Mouse (Mus musculus) urinary bladder, postnatal 10 days (tissue): ENCODE measurements around the gene Hoxa3.

ENCODE experiments used
- DNase-seq: peaks from one replicate; pipeline ENCODE4 v3.0.0; 2022; ENCODE audit warnings: low spot score

Hoxa3 gene

GRCm38 (mm10) chr6:52213119-52213986 lies at the start of gene Hoxa3, which contains the start of gene Gm28308:
Gene Hoxa3 (minus strand): TSS chr6:52213336.
Gene Gm28308 (minus strand): TSS chr6:52213339.
- no peak for DNase-seq

DNA sequence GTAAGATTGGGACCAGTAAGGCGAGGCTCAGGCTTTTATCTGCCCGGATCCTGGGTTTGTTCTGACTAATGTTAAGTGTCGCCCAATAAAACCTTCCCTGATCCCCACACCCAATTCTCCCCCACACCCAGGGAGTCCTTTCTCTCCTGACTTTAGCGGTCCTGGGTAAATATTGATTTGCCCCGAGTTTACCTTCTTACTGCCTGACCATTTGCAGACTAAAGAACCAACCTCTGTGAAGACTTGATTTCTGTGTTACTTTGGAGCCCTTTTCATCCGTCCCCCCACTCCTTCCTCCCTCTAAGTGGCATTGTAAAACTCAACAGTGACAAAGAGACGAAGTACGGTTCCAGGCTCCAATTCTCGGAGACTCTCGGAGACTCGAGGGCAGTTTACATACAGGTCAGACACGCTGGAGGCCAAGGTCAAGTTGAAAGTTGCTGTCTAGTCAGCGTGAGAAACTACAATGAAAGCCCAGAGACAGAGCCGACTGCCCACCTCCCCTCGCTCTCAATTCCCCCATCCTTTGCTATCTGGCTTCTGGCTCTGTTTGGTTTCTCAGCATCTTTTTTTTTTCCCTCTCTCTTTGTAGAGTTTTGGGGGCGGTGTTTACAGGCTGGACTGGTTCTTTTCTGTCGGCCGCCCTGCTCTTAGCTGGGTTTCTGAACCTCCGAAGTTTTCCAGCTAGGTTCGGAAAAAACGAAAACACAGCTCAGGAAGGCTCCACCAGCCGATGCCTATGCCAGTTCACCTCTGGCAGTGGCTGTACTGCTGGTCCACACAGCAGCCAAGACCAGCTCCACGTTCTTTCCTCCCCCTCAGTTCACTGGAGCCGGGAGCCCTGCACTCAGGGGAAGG lies 49.6 kb upstream of the Hoxa3 start:
- no peak for DNase-seq

GRCm38 (mm10) chr6:52261751-52262462 lies 48.8 kb upstream of the Hoxa3 start:
- no peak for DNase-seq

- no peak for DNase-seq
These were observed 47.8 kb upstream of the Hoxa3 start, which contains the start of gene Hoxa13 for GRCm38 (mm10) chr6:52260654-52261575. Gene Hoxa13 (minus strand): TSS chr6:52260880.

DNA sequence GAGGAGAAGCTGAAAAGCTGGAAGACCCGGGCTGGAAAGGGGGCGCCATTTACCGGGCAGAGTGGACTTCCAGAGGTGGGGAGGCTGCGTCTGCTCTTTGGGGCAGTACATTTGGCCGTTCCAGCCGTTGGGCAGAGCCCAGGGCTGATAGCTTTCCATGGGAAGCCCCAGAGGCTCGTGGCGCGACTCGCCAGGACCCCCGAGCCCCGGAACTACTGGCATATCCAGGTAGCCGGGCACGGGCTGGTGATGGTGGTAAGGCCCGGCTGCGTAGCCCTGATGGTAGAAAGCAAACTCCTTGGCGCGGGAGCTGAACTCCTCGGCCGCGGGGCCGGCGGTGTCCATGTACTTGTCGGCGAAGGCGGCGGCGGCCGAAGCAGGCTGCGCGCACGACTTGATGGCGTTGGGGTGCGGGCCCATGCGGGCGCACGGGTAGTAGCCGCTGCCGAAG lies 46.7 kb upstream of the Hoxa3 start:
- DNase-seq, result no peak

- DNase-seq, result no peak
These were observed 46.1 kb upstream of the Hoxa3 start for GRCm38 (mm10) chr6:52259081-52259790.

DNA sequence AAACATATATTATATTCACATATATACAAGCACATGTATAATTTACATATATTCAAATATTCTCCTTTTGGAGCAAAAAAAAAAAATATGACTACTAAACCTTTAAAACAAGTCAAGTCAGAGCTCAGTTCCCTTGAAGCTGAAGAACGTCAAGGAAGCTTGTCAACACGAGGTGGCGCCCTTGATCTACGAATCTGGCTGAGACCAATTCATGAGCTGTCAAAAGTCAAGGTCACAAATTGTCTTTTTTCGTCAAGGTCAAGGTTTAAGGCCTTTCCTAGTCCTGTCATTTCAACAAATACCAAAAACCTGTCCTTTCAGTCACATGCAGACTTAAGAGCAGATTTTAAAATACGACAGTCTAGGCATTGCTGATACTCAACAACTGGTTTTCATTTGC lies 43.8 kb upstream of the Hoxa3 start:
- no peak for DNase-seq

DNA sequence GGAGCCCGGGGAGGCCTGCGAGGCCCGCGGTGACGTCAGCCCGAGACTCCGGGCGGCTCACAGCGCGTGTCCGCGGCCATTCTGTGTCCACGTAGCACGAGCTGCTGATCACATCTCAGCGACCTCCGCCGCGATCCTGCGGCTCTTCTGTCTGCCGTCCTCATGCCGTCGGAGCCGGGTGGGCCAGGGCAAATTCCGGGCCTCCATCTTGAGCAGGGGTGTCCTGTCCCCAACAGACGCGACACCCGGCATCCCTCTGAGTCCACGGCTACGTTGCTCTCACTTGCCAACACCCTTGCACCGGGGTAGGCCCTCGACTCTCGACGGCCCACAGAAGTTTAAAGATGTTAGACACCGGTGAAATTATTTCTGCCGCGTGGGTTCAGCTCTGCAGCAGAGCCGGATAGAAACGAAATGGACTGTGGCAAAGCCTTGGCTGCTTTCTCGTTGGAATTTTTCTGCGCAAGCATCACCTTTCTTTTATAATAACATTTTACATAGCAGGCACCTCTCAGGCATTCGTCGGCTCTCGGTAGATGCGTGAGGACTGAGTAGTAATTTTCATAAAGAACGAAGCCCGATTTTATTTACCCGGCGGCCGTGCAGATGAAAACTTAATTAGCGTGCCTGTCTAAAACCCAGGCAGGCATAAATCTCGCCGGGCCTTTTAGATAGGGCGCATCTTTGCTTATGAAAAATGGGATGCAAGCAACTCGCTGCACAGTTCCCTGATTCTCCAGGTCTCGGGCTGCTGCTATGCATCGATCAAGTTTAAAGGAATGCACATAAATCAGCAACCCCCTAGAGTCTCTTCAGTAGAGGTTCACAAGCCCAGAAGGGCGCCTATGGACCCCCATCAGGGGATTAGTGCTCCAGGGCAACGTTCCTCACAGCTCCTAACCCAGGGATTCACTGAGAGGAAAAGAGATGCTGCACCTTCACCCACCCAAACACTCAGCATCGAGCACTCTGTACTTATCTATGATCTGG lies 40.7 kb upstream of the Hoxa3 start:
- peak; percentile 16 for DNase-seq

DNA sequence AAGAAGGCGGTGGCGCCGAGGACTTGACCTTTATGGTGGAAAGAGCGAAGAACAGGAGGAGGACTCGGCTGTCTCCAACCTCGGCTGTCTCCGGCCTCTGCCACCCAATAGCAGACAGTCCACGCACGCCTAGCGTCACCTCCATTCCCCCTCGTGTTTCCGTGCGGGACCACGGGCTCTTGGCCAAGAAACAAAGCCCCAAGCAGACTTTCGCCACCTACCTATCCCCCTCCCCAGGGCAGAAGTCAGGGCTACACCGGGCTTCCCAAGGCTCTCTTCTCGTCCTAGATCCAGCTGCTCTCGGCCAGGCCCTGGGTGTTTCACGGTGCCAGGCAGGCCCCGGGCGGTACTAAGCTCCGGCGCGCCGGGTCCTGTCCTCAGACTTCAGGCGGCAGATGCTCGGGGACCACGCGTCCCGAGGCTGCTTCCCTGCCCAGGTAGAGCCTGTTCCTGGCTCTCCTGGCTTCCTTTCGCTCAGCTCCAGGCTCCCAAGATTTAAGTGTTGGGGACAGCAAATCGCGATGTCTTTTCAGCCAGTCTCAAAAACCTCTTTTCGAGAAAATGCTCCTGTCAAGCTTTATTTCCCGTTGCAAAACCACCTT lies 39.7 kb upstream of the Hoxa3 start:
- DNase-seq, result peak; percentile 14

DNA sequence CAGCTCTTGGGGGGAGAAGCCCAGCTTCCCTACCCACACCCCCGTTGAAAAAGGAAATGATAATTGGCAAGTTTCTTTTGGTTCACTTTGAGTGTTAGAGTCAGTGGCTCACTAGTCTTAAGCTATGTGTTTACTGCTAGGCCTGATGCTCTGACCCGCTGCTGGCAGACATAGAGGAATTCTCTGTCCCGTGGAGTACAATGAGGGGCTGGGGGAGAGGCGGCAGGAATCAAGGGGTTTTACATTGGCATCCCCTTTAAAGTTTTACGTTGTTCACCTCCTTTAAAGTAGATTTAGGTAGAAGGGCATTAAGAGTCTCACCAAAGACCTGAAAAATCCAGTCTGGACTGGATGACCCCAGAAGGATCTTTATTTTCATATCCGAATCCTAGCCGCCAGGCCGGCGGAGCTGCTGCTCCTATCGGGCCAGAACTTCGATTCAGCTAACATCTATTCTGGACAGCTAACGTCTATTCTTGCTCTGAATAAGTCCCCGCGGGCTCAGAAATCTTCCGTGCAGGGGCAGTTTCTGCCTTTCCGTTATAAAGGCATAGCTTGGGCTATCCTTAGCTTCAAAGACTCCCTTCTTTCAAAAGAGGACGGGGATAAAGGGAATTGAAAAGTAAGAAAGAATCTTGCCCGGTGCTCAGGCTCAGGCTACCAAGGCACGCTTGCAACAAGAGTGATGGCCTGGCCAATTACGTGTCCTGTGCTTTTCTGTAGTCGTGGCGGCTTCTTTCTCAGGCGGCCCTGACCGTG lies 39.1 kb upstream of the Hoxa3 start:
- peak; percentile 8 for DNase-seq

- DNase-seq, result peak; percentile 6
These were observed 38.2 kb upstream of the Hoxa3 start for GRCm38 (mm10) chr6:52251177-52251879.

GRCm38 (mm10) chr6:52249826-52250225 lies 36.7 kb upstream of the Hoxa3 start:
- no peak for DNase-seq

DNA sequence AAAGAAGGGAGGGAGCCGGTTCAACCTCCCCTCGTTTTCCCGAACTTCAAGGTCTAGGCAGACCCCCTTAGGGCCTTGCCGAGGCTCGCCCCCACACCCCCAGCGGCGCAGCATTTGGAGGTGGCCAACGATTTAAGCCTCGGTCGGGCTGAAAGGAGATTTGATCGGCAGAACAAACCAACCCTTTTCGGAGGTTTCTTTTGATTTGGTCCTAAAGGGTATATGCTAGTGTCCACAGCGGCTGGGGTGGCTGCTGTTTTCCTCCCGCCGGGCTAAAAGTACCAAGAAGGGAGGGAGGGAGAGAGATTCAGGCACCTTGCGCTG lies 36.2 kb upstream of the Hoxa3 start:
- DNase-seq, result peak; percentile 7

DNA sequence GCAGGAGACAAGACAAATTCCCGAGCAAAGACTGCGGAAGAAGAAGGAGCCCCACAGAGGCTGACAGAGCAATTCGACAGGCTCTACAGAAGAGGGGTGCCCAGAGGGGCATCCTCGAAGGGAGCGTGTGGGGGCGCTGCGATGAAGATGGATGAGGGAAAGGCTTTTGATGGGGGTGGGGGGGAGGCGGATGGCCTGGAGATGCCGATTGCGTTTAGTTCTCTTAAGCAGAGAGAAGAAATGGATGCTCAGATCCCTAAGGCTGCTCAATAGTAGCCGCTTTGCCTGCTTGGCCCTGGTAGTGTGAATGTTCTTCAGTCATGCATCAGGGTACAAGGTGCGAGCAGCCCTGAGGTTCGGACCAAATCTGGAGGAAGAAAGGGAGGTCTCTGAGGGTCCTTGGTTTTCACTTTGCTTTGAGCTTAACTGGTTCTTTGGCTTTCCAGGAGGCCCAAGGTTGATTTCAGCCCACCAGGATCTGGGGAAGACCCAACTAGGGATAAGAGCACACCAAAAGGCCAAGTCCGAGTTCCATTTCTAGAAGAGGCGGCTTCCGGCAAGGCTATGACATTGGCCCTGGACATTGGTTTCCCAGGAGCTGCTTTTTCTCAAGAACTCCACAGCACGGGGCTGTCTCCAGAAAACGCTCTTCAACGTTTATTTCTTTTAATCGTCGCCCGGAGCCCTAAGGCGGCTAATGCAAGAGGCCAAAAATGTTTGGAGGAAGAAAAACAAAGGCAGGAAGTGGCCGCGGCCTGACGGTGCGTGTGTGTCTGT lies 35.7 kb upstream of the Hoxa3 start:
- DNase-seq, result peak; percentile 8

GRCm38 (mm10) chr6:52247766-52248637 lies 34.9 kb upstream of the Hoxa3 start:
- peak; percentile 8 for DNase-seq

GRCm38 (mm10) chr6:52246916-52247315 lies 33.8 kb upstream of the Hoxa3 start:
- no peak for DNase-seq
